Mouse (Mus musculus) thymus, postnatal 4 days (tissue): ENCODE results near the gene Smim17.
"Not testable (repeated sequence)": the region's sequence is repeated elsewhere in the genome, so short reads cannot be mapped to it uniquely, and the experiment has no call there.

Experiments used
- DNase-seq: peaks from one replicate; pipeline ENCODE4 v3.0.0; 2021

Smim17 gene

DNA sequence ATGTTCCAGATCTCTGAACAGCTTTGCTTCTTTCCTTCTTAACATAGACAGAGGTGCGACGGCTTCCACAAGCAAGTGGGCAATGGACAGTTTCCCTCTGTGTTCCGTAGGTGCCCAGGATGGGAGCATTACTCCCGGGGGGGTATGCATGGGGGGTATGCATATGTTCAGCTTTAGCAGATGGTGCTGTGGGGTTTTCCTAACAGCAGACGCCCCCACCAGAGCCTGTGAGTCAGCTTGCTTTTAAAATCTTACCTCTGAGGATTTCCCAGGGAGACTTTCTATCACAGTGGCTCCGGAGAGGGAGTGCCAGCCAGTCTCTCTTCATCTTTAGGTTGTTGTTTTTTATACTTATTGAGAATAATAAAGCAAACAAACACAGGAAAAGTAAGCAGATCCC is 21.4 kb downstream of the Smim17 start:
- DNase-seq = no peak

DNA sequence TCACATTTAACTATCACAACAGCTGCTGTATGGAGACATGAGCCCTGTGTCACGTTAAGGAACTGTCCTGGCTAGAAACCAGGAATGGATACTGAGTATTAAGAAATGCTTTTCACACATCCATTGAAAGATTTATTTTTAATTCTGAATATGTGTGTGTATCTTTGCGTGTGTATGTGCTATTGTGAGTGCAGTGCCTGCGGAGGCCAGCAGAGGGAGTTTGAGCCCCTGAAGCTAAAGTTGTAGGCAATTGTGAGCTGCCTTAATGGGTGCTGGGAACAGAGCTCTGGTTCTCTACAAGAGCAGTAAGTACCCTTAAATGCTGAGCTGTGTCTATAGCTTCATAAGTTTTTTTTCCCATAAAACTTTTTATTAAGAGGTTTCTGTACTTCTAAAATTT is 30.9 kb downstream of the Smim17 start:
- no peak for DNase-seq

DNA sequence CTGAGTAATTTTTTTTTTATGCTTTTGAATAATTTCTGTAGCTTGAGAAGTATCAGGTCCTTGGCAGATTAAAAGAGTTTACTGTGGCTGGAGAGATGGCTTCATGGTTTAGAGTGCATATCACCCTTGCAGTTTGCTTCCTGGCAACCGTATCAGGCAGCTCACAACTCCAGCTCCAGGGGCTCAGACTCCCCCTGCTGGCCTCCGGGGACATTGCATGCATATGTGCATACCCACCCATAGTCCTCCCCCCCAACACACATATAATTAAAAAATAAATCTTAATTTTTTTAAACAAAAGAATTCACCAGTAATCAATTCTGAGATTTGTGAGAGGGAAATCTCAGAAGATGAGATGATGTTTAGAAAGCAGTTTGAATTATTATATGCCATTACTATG is 31.8 kb downstream of the Smim17 start:
- DNase-seq = peak; percentile 65

DNA sequence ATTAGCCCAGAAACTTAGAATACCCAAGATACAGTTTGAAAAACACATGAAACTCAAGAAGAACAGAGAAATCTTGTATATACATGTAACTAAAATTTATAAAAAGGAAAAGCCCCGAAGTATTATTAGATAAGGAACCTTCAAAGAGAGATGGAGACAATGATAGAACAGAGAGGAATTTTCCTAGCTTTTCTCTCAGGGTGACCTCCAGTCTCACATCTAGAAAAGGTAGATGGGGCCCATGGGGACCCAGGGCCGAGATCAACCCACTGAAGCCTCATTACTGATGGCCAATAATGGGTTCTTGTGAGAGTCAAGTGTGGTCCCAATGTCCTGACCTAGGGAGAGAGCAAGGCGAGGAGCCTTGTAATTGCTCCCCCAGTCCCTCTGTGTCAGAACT is 39.9 kb downstream of the Smim17 start, which contains the start of gene Olfr1344:
Olfr1344 (plus strand) TSS at position 301 of the 400 bp plus-strand sequence.
- DNase-seq = no peak

DNA sequence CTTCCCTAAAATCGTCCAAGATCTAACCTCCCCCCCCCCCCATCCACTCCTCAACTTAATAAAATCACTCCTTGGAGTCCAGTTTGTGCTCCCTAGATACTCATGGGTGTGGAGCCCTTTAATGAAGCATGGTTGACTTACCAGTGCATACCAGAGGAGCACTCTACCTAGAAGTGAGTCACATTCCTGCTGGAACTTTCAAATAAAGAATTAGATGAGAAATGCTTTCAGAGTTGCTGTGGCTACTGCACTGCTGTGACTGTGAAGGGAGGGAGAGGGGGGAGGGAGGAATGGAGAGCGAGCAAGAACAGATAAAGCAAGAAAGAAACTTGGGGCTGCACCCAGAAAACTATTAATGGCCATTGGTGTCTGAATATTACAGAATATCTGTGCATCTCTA is 42.7 kb downstream of the Smim17 start:
- DNase-seq = no peak

DNA sequence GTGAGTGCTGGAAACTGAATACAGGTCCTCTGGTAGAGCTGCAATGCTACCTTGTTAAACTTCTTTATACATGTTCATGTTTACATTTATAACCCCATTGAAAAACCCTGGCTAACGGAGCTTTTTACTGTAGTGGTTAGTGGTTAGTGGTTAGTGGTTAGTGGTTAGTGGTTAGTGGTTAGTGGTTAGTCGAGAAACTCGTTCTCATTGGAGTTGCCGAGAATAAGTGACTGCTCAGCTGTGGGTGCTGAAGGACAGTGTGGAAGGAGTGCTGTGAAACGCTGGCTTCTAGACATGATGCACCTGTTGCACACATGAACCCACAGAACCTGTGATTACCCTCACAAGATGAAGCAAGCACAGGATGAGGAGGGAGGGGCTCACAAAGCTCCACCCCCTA is 49.3 kb downstream of the Smim17 start:
- no peak for DNase-seq

DNA sequence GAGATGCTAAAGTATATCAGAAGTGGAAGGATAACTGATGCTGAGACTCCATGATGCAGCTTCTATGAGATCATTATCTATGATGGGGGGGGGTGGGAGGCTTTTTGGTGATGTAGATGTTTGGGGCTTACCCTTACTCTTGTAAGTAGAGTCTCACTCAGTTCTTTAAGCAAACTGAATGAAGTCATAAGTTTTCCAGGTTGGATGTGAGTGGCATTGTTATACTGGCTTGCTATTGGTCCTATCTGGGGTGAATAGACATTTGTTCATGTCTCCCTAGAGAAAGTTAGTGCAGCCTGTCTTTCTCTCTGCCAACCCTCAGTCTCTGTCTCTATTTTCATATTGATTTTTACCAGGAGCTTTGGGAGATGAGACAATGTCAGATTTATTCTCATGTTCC is 57.4 kb downstream of the Smim17 start, which contains the start of gene Olfr1336:
Olfr1336 (plus strand) TSS at position 301 of the 400 bp plus-strand sequence.
- DNase-seq = no peak

DNA sequence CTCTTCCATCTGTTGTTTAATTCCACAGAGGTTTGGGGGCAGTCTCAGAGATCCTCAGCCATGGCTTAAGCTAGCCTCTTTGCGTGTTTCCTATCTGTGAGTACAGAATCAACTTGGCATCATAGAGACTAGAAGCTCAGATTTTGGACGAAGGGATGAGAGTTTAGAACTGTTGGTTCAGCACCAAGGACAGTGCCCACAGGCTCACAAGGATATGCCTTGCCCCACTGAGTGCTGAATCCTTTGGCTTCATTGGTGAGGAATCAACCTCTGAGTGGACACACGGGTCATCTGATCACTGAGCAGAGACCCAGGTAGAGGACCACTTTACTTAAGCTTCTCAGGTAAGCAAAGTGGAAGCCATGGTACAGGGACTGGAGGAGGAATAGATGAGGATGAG is 57.9 kb downstream of the Smim17 start:
- DNase-seq = no peak

DNA sequence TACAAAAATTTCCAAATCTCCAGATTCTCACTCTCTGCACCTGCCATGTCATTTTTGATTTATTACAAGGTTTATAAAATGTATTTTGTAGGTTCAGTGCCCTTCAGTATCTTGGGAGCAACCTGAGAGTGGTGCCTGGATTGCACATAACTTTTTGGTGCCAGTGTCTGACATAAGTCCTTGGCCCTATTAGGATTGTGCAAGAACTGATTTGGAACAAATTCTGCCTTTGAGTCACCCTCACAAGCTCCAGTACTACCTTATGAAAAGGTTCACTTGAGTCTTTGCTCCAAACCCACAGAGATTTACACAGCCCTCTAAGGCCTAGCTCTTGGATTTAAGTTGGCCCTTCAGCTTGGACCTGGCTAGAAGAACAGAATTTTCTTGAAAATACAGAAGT is 68.4 kb downstream of the Smim17 start, which contains the start of gene Olfr1346:
Olfr1346 (plus strand) TSS at position 151 of the 400 bp plus-strand sequence.
- no peak for DNase-seq

DNA sequence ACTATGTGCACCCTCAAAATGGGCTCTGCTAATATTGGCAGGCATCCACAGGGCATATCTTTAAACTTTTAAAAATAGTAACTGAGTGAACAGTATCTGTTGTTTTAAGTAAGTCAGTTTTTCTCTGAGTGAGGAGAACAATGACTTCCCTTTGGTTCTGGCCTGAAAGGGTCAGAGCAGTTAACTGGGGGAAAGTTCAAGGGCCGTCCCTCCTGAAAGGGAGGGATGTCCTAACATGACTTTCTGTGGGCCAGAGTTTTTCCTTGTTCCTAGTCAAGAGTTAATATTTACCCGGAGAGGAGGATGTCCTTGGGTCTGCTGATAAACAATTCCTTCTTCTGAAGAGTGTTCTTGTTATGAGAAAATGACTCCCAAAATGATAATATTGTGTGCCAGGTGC is 79.1 kb downstream of the Smim17 start:
- DNase-seq = not testable (repeated sequence)
